Mouse (Mus musculus) thymus, postnatal 0 days (tissue): Measurements from ENCODE around the gene Wdr11. TPM values are rescaled to one million over a fixed set of nuclear protein-coding genes. Genes with fewer than 3 reads are reported as not detected.
A peak's percentile ranks its signal among the peaks of the same experiment; 100 is the strongest.

ENCODE experiments used
- DNase-seq: peaks from one replicate; pipeline ENCODE4 v3.0.0-alpha.2; 2015; ENCODE audit warnings: low spot score
- polyA plus RNA-seq: library from polyadenylated mRNA; unstranded; fragments of >200 nt; fragmentation: Nextera tagmentation; extraction: Ambion mirVana; gene quantifications from 2 replicates; pipeline ENCODE4 v1.2.1, GENCODE M21; 2015

Wdr11 gene
- polyA plus RNA-seq = 19.3 and 19.5 TPM in 2 replicates

DNA sequence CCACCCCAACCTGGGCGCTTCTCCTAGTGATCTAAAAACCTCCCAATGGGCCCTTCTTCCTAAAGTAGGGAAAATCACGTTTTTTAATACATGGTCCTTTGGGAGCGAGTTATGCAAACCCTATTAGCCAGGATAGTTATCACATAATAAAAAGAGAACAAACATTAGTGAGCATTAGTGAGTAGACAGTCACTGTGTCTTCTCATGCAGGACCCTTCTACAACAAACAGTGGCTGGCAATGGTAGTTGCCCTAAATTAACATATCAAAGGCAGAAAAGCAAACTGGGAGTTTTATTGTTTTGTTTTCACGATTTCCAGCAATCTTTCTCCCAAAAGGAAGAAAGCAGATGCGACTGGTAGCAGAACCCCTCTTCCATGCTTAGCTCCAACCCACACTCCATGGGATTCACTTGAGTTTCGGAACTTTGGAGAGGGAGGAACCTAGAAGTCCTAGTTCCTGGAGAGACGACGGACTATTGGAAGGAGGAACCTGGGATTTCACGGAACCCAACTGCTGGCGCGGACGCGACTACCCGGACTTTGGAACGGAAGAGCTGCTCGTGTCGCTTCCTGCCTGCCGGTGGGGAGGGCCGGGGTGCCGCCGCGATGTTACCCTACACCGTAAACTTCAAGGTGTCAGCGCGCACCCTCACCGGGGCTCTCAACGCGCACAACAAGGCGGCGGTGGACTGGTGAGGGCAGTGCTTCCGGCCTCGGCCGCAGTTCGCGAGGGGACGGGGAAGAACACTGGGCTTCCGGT is at the start of gene Wdr11:
Gene Wdr11, plus strand, starts transcription at position 493 of the 761 bp plus-strand sequence.
- DNase-seq = peak; percentile 74

GRCm38 (mm10) chr7:129567541-129567940 is 24.1 kb upstream of the Wdr11 start:
- no peak for DNase-seq

DNA sequence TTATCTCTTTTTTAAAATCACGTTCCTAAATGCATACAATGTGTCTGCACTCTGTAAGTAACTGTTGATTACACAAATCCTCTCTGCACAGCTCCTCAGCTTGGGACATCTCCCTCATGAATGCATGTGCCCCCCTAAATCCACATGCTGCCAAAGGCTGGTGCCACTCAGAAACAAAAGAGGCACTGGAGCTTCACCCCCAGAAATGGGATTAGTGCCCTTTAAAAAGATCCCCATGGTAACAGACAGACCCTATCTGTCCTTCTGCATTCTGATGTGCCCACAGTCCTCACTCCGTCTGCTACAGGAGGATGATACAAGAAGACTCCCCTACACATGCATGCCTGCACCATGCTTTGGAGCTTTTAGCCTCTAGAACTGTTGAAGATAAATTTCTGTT is 23.3 kb upstream of the Wdr11 start:
- DNase-seq = no peak

DNA sequence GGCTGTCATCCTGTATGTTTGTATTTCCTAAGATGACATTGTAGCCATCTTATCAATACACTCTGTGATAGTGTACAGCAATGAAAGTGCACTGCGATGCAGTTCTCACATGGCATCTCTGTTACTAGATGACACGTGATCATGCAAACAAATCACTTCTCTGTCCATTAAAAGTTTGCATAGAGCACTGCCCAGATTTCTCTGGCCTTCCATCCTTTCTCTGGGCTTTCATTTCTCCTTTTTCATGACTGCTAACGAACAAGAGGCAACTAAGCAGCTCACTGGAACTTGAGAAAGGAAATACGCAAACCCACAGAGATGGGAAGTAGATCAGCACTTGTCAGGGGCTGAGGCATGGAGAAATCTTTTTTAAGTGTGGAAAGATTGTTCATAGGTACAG is 17.2 kb upstream of the Wdr11 start:
- DNase-seq = no peak

DNA sequence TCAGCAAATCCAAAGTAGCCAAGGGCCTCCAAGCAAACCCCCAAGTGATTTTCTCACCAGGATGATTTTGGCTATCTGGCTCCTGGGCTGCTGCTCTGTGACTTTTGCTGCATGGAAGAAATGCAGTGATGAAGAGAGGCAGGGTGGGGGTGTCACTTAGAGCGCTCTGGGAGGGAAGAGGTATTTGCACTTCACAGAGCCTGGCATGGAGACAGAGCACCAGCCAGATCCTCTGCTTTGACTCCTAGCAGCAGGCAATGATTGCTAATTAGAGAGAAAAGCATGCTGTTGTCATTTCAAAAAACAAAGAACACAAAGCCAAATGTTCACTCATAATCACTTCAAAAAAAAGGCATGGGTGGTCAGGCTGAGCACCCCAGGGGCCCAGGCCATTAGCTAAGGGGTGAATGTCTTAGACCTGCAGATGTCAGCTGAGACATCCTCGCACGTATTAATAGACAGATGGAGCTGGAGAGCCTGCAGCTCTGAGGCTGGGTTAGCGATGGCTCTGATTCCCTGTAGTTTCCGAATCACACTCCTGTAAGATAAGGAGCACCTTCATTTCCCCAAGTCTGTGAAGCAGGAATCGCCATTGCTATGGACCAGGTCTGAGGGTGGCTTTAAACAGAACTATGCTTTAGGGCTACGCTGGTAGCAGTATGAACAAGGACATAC is 16.4 kb upstream of the Wdr11 start:
- no peak for DNase-seq

GRCm38 (mm10) chr7:129592132-129592745 is 576 bp downstream of the Wdr11 start:
- no peak for DNase-seq

- DNase-seq = no peak
These were observed 5.5 kb downstream of the Wdr11 start for GRCm38 (mm10) chr7:129597186-129597585.

- DNase-seq = no peak
These were observed 14.6 kb downstream of the Wdr11 start for GRCm38 (mm10) chr7:129606291-129606690.

DNA sequence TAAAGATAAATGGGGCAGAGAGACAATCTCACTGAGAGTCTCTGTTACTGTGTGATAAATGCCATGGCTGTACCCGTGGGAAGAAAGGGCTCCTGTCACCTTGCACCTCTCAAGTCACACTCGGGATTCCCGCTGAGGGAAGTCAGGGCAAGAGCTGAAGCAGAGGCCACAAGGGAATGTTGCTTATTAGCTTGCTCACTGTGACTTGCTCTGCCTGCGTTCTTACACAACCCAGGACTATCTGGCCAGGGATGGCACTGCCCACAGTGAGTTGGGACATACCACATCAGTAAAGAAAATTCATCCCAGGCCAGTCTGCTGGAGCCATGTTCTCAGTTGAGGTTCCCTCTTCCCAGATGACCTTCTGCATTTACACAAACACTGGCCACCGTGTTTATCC is 29.5 kb downstream of the Wdr11 start:
- DNase-seq = no peak

DNA sequence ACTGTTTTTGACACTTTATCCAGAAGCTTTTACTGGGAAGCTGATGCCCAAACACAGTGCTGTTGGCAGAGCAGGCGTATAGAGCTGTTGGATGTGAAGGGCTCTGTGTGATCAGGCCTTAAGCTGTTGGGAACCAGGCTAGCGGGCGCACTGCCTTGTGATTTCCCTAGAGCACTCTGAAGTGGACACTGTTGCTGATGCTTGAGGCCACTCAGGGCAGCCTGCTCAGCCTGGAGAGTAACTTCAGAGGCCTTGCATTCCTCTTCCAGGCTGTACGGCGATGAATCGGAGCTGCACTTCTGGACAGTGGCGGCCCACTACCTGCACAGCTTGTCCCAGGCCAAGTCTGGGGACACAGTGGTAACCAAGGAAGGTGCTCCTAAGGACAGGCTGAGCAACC is 38.7 kb downstream of the Wdr11 start:
- no peak for DNase-seq

- DNase-seq = no peak
These were observed 39.8 kb downstream of the Wdr11 start for GRCm38 (mm10) chr7:129631453-129631852.

GRCm38 (mm10) chr7:129635898-129636640 is 44.4 kb downstream of the Wdr11 start:
- DNase-seq = no peak

GRCm38 (mm10) chr7:129636992-129637391 is 45.3 kb downstream of the Wdr11 start:
- DNase-seq = no peak

DNA sequence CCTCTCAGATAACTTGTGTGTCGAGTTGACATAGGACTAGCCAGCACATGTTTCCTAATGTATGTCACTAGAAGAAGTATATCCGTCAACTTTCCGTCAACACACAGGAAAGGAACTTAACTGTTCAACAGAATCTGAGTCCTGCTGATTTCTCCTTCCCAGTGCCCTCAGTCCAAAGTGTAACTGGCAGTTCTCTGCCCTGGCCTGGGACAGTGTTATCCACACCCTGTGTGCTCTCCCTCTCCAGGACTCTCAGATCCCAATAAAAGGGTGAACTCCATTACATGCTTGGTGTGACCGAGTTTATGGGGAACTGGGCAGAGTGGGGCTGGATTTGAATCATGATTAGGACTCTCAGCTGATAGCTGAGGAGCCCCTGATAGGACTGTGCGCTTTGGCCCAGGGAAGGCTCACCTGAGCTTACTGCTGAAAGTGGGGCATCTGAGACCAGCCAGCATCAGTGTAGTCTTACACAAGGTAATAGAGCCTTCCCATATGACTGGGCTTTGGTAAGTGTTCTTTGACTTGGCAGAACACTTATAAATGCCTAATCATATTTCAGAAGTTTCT is 46.3 kb downstream of the Wdr11 start:
- DNase-seq = no peak

DNA sequence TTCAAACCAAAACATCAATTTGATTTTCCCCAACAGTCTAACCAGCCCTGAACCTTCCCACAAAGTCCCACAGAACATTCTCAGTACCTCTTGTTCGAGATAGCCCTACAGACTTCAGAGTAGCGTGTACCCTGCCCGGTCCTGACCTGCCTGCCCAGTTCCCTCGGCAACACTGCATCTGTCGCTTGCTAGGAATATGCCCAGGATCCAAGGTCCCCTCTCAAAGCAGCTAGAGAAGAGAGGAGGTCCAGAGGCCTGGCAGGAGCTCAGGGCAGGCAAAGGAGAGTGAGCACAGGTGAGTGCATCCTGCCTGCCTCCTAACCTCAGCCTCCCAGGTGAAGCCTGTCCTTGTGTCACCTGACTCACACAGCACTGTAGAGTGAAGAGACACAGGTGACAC is 47.3 kb downstream of the Wdr11 start:
- DNase-seq = no peak

GRCm38 (mm10) chr7:129639833-129640232 is 48.2 kb downstream of the Wdr11 start:
- DNase-seq = no peak

GRCm38 (mm10) chr7:129643290-129643689 is 51.6 kb downstream of the Wdr11 start:
- no peak for DNase-seq

DNA sequence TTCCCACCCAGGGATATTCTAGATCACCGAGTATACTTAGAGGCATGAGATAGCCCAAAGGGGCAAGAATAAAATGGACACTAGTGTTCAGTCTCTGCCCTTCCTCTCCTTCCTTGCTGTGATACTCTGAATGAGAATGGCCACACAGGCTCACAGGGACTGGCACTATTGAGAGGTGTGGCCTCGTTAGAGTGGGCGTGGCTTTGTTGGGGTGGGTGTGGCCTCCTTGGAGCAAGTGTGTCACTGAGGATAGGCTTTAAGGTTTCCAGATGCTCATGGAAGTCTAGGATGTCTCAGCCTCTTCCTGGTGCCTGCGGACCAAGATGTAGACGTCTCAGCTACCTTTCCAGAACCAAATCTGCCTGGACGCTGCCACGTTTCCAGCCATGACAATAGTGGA is 56.1 kb downstream of the Wdr11 start:
- no peak for DNase-seq

GRCm38 (mm10) chr7:129648938-129649337 is 57.3 kb downstream of the Wdr11 start:
- DNase-seq = peak; percentile 70

- no peak for DNase-seq
These were observed 59.1 kb downstream of the Wdr11 start for GRCm38 (mm10) chr7:129650717-129651116.

- DNase-seq = no peak
These were observed 60.1 kb downstream of the Wdr11 start for GRCm38 (mm10) chr7:129651781-129652180.
